Mouse (Mus musculus) heart, embryonic 13.5 days (tissue): Measurements from ENCODE around the gene Cct3. TPM values are rescaled to one million over a fixed set of nuclear protein-coding genes. Genes with fewer than 3 reads are reported as not detected.
"Not testable (repeated sequence)": the region's sequence is repeated elsewhere in the genome, so short reads cannot be mapped to it uniquely, and the experiment has no call there.

Experiments
- ATAC-seq: fragments of 200-750 bp; cut with Nextera tagmentation; 2 replicates; pipeline ENCODE4 v1.8.0; 2017; ENCODE audit warnings: moderate TSS enrichment; ENCODE audit not compliant: insufficient number of reproducible peaks, low FRiP score, low TSS enrichment; ENCODE audit errors: extremely low read depth
- H3K27ac ChIP-seq: fragments of 300-500 bp; sonication (generic); replicated peaks from 2 replicates; pipeline ENCODE4 v1.5.1; 2015; ENCODE audit warnings: moderate library complexity, mild to moderate bottlenecking, inconsistent platforms
- H3K27me3 ChIP-seq: fragments of 300-500 bp; sonication (generic); replicated peaks from 2 replicates; pipeline ENCODE4 v1.6.1; 2015; ENCODE audit warnings: mild to moderate bottlenecking, inconsistent platforms
- H3K36me3 ChIP-seq: fragments of 300-500 bp; sonication (generic); 2 replicates; pipeline ENCODE4 v1.6.1; 2015; ENCODE audit warnings: mild to moderate bottlenecking, inconsistent platforms
- H3K4me1 ChIP-seq: fragments of 300-500 bp; sonication (generic); 2 replicates; pipeline ENCODE4 v1.6.1; 2015; ENCODE audit warnings: inconsistent platforms
- H3K4me2 ChIP-seq: fragments of 300-500 bp; sonication (generic); 2 replicates; pipeline ENCODE4 v1.6.1; 2015; ENCODE audit warnings: inconsistent platforms, mild to moderate bottlenecking, moderate library complexity
- H3K4me3 ChIP-seq: fragments of 300-500 bp; sonication (generic); 2 replicates; pipeline ENCODE4 v1.5.1; 2015; ENCODE audit warnings: moderate library complexity, mild to moderate bottlenecking, inconsistent platforms
- H3K9ac ChIP-seq: fragments of 300-500 bp; sonication (generic); 2 replicates; pipeline ENCODE4 v1.6.1; 2015; ENCODE audit warnings: inconsistent platforms, mild to moderate bottlenecking, moderate library complexity
- H3K9me3 ChIP-seq: fragments of 300-500 bp; sonication (generic); 2 replicates; pipeline ENCODE4 v1.6.1; 2016; ENCODE audit warnings: inconsistent platforms
- WGBS: fragments of 180-500 bp; shearing (Covaris S2); methylation state at CpG from one replicate; pipeline ENCODE4 v1.1.7; 2015; ENCODE audit warnings: mixed read lengths; 5-methylcytosine and 5-hydroxymethylcytosine counted together
- polyA plus RNA-seq: library from polyadenylated mRNA; unstranded; fragments of >200 nt; fragmentation: Nextera tagmentation; extraction: Ambion mirVana; gene quantifications from 2 replicates; pipeline ENCODE4 v1.2.1, GENCODE M21; 2015

The Cct3 gene
- polyA plus RNA-seq, 1 experiment from 2014 or later, result 400 TPM

GRCm38 (mm10) chr3:88361612-88362313, 64.8 kb downstream of the Cct3 start:
- no peak overlapping the region for H3K4me2 ChIP-seq
- H3K4me1 ChIP-seq, result peaks cover 53% of the 10 kb centered on the region
- H3K27ac ChIP-seq, result no peak overlapping the region
- no peak overlapping the region for H3K9ac ChIP-seq
- peaks cover 21% of the 10 kb centered on the region for H3K27me3 ChIP-seq
- 85% methylated on average over 2 of the region's 2 CpGs for WGBS
- ATAC-seq, result no peak
- no peak overlapping the region for H3K4me3 ChIP-seq
- peaks cover 65% of the 10 kb centered on the region for H3K36me3 ChIP-seq
- H3K9me3 ChIP-seq, result no peaks in the 10 kb centered on the region

DNA sequence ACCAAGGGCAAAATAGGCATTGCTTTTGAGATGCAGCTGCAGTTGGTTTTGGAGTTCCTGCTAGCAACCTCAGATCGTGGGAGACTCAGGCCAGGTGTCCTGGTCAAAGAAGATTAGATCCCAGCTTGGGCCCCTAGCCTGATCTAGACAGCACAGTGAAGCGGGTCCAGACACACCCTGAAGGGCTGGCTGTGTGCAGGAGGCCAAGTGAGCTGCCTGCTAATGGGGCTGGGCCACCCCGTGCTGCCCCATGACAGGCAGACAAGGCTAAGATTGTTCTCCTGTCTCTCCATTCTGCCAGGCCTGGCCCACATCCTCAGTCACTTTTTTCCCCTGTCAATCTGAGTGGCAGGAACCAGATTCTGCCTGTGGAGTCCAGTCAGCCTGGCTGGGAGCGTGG, 66.8 kb downstream of the Cct3 start:
- peaks cover 55% of the 10 kb centered on the region for H3K4me1 ChIP-seq
- H3K9me3 ChIP-seq, result no peaks in the 10 kb centered on the region
- H3K4me2 ChIP-seq, result peak overlapping the region; percentile 63
- H3K27ac ChIP-seq, result peak overlapping the region; percentile 64
- WGBS, result 28% methylated on average over 4 of the region's 4 CpGs
- no peak overlapping the region for H3K9ac ChIP-seq
- H3K27me3 ChIP-seq, result peaks cover 24% of the 10 kb centered on the region
- peaks cover 46% of the 10 kb centered on the region for H3K36me3 ChIP-seq
- ATAC-seq, result no peak
- H3K4me3 ChIP-seq, result no peak overlapping the region

- H3K9ac ChIP-seq, result peak within 1 kb of the TSS; percentile 33
- peaks cover 39% of the 10 kb centered on the region for H3K36me3 ChIP-seq
- peak within 1 kb of the TSS; percentile 64 for H3K27ac ChIP-seq
- peak within 1 kb of the TSS; percentile 63 for H3K4me2 ChIP-seq
- ATAC-seq, result no peak; the same call in 1 of the 2 replicates
- 3% methylated on average over 16 of the region's 16 CpGs for WGBS
- H3K4me1 ChIP-seq, result peaks cover 49% of the 10 kb centered on the region
- H3K9me3 ChIP-seq, result no peaks in the 10 kb centered on the region
- peak within 1 kb of the TSS; percentile 31 for H3K4me3 ChIP-seq
- peaks cover 24% of the 10 kb centered on the region for H3K27me3 ChIP-seq
These were observed 67.4 kb downstream of the Cct3 start, which contains the start of gene Paqr6 for GRCm38 (mm10) chr3:88364337-88364736. Gene Paqr6, plus strand, starts transcription at chr3:88364584.

- peaks cover 24% of the 10 kb centered on the region for H3K27me3 ChIP-seq
- H3K9me3 ChIP-seq, result peaks cover 8% of the 10 kb centered on the region
- 33% methylated on average over 34 of the region's 34 CpGs for WGBS
- H3K4me2 ChIP-seq, result no peak overlapping the region
- no peak for ATAC-seq
- H3K36me3 ChIP-seq, result peaks cover 24% of the 10 kb centered on the region
- no peak overlapping the region for H3K27ac ChIP-seq
- H3K4me3 ChIP-seq, result no peak overlapping the region
- H3K9ac ChIP-seq, result no peak overlapping the region
- H3K4me1 ChIP-seq, result peaks cover 34% of the 10 kb centered on the region
These were observed 68.9 kb downstream of the Cct3 start for GRCm38 (mm10) chr3:88365705-88366361.

- WGBS, result 12% methylated on average over 22 of the region's 22 CpGs
- Histone ChIP-seq H3K4me1 (peaks cover 33% of the 10 kb centered on the region), H3K27me3 (peaks cover 24% of the 10 kb centered on the region), H3K4me2 (peak overlapping the region; percentile 59), H3K4me3 (peak overlapping the region; percentile 34), H3K36me3 (peaks cover 13% of the 10 kb centered on the region)
- not testable (repeated sequence) for H3K9me3 ChIP-seq, H3K27ac ChIP-seq, H3K9ac ChIP-seq, ATAC-seq
These were observed 70.0 kb downstream of the Cct3 start for GRCm38 (mm10) chr3:88366830-88367428.

- not testable (repeated sequence) for H3K9ac ChIP-seq, H3K9me3 ChIP-seq, ATAC-seq, H3K4me3 ChIP-seq, H3K4me2 ChIP-seq, H3K36me3 ChIP-seq, H3K27ac ChIP-seq
- Histone ChIP-seq H3K4me1 (peaks cover 29% of the 10 kb centered on the region), H3K27me3 (peaks cover 24% of the 10 kb centered on the region)
- WGBS, result 33% methylated on average over 4 of the region's 7 CpGs
These were observed 70.6 kb downstream of the Cct3 start for GRCm38 (mm10) chr3:88367517-88367916.

DNA sequence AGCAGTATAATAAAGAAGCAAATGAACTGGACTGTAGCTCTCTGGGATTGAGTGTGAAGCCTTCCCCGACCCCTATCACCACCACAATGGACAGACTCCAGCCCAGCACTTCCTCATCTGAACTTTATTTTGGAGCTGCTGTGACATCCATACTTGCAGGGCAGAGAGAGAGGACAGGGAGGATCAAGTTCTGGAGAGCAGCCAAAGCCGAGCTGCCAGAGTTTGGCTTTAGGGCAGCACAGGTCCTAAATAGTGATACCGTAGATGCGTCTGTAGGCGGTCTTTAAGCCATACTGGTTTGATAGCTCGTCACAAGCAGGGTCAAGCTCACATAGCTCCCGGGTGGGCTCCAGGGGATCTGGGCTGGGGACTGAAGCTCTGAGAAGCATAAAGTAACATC, 71.6 kb downstream of the Cct3 start:
- H3K4me2 ChIP-seq, H3K27ac ChIP-seq, H3K9me3 ChIP-seq, H3K9ac ChIP-seq, H3K4me3 ChIP-seq, ATAC-seq, H3K36me3 ChIP-seq: not testable (repeated sequence)
- Histone ChIP-seq H3K4me1 (peaks cover 19% of the 10 kb centered on the region), H3K27me3 (peaks cover 24% of the 10 kb centered on the region)
- WGBS, result 66% methylated on average over 7 of the region's 7 CpGs

Other genes starting within 250 kb of the Cct3 start
- gene Naxe, start 238.6 kb upstream of the Cct3 start, polyA plus RNA-seq, result 144 and 156 TPM in 2 replicates
- gene Ttc24, start 218.8 kb upstream of the Cct3 start, polyA plus RNA-seq, result not detected in 2 replicates
- 22.7 and 24.2 TPM in 2 replicates for gene Iqgap3, start 215.1 kb upstream of the Cct3 start, polyA plus RNA-seq
- gene Mef2d, start 154.7 kb upstream of the Cct3 start, polyA plus RNA-seq, result 35.5 and 37.1 TPM in 2 replicates
- 0.13 and 0.76 TPM in 2 replicates for gene Rhbg, start 42.4 kb upstream of the Cct3 start, polyA plus RNA-seq
- 0.79 TPM in 1 of 2 replicates, not detected in the other for gene Gm38392, start 9.9 kb upstream of the Cct3 start, polyA plus RNA-seq
- 13.7 and 14.9 TPM in 2 replicates for gene Tsacc, start 117 bp upstream of the Cct3 start, polyA plus RNA-seq
- 160 and 173 TPM in 2 replicates for gene Glmp, start 27.9 kb downstream of the Cct3 start, polyA plus RNA-seq
- 1.6 TPM in 2 replicates for gene Tmem79, start 39.0 kb downstream of the Cct3 start, polyA plus RNA-seq
- 43.9 and 44.2 TPM in 2 replicates for gene Smg5, start 39.1 kb downstream of the Cct3 start, polyA plus RNA-seq
- 2.6 and 3.8 TPM in 2 replicates for gene Paqr6, start 67.5 kb downstream of the Cct3 start, polyA plus RNA-seq
- not detected in 2 replicates for gene Bglap3, start 75.6 kb downstream of the Cct3 start, polyA plus RNA-seq
- not detected in 2 replicates for gene Bglap2, start 81.6 kb downstream of the Cct3 start, polyA plus RNA-seq
- gene Bglap, start 87.3 kb downstream of the Cct3 start, polyA plus RNA-seq, result not detected in 2 replicates
- 110 and 112 TPM in 2 replicates for gene Pmf1, start 113.2 kb downstream of the Cct3 start, polyA plus RNA-seq
- gene Slc25a44, start 128.0 kb downstream of the Cct3 start, polyA plus RNA-seq, result 12.0 and 12.5 TPM in 2 replicates
- 1.3 and 1.7 TPM in 2 replicates for gene Sema4a, start 164.1 kb downstream of the Cct3 start, polyA plus RNA-seq
- 86.7 and 97.1 TPM in 2 replicates for gene Lmna, start 212.8 kb downstream of the Cct3 start, polyA plus RNA-seq
- gene Mex3a, start 235.3 kb downstream of the Cct3 start, polyA plus RNA-seq, result 9.9 and 10.1 TPM in 2 replicates